Mouse (Mus musculus): ENCODE data around the gene Adap1. TPM values are rescaled to one million over a fixed set of nuclear protein-coding genes. Genes with fewer than 3 reads are reported as not detected.

The Adap1 gene
- total and polyA plus RNA-seq, 2 experiments from 2014 or later: 0.53 to 1.00 TPM

DNA sequence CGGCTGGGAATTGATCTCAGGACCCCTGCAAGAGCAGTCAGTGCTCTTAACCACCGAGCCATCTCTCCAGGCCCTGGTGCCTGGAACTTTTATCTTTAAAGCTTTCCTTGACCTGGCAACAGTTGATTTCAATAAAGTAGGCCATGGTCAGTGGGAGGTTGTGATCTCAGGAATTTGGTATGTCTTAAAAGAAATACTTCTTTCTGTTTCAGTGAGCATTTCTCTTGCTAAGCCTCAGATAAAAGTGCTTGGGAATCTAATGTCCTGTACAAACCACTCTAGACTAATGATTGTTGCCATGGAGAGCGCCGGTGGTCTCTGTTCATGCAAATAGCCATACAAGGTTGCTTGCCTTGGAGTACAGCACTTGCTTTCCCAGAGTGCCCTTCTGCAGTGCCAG, 67.6 kb downstream of the Adap1 start:
- DNase-seq (ENCODE audit: low spot score) (peak; percentile 51), ATAC-seq (ENCODE audit: insufficient read depth, low read depth) (no peak)
- WGBS: 33% methylated on average over 4 of the region's 4 CpGs
- Histone ChIP-seq H3K27ac (ENCODE audit: low read depth) (peak overlapping the region; percentile 5), H3K4me3 (ENCODE audit: low read depth, low read length) (no peak overlapping the region), H3K9ac (replicated peaks; ENCODE audit: low read depth, low read length) (no peak overlapping the region), H3K36me3 (replicated peaks; ENCODE audit: control insufficient read depth, insufficient read depth, low read length) (peaks cover 23% of the 10 kb centered on the region), H3K27me3 (ENCODE audit: control insufficient read depth, insufficient read depth, low read length) (no peaks in the 10 kb centered on the region), H3K9me3 (replicated peaks; ENCODE audit: control insufficient read depth, low read length) (no peaks in the 10 kb centered on the region), H3K4me1 (ENCODE audit: control insufficient read depth, insufficient read depth) (peaks cover 63% of the 10 kb centered on the region), H3K4me2 (ENCODE audit: low read depth, low read length) (no peak overlapping the region)
- TF ChIP-seq EP300 (IDR thresholded peaks at IDR 0.05; ENCODE audit: low read depth) (no peak), CTCF (IDR thresholded peaks at IDR 0.05; ENCODE audit: low read depth) (no peak)

DNA sequence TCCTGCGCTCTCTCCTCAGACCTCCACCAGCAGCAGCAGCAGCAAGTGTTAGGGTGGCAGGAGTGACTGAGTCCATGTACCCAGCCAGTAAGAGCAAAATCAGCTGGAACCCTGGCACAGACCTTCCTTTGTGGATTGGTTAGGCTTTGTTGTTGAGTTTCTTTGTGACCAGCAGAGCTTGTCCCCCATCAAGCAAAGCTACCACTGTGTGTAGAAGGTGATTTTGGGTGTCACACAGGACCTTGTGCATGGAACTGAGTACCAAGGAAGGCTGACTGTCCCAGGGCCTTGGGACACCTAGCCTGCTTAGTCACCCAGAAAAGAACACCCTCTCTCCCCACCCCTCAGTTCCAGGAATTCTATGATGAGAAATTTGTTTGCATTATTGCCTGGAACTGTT, 68.2 kb downstream of the Adap1 start:
- 81% methylated on average over 1 of the region's 1 CpGs for WGBS
- TF ChIP-seq EP300 (IDR thresholded peaks at IDR 0.05; ENCODE audit: low read depth) (no peak), CTCF (IDR thresholded peaks at IDR 0.05; ENCODE audit: low read depth) (no peak)
- no peaks in the 10 kb centered on the region for H3K27me3 ChIP-seq (ENCODE audit: control insufficient read depth, insufficient read depth, low read length)
- peak overlapping the region; percentile 5 for H3K27ac ChIP-seq (ENCODE audit: low read depth)
- no peak overlapping the region for H3K4me3 ChIP-seq (ENCODE audit: low read depth, low read length)
- DNase-seq (ENCODE audit: low spot score): no peak
- H3K4me1 ChIP-seq (ENCODE audit: control insufficient read depth, insufficient read depth): peaks cover 63% of the 10 kb centered on the region
- no peak overlapping the region for H3K9ac ChIP-seq (replicated peaks; ENCODE audit: low read depth, low read length)
- H3K4me2 ChIP-seq (ENCODE audit: low read depth, low read length): no peak overlapping the region
- H3K9me3 ChIP-seq (replicated peaks; ENCODE audit: control insufficient read depth, low read length): no peaks in the 10 kb centered on the region
- H3K36me3 ChIP-seq (replicated peaks; ENCODE audit: control insufficient read depth, insufficient read depth, low read length): peaks cover 18% of the 10 kb centered on the region
- ATAC-seq (ENCODE audit: insufficient read depth, low read depth): no peak

DNA sequence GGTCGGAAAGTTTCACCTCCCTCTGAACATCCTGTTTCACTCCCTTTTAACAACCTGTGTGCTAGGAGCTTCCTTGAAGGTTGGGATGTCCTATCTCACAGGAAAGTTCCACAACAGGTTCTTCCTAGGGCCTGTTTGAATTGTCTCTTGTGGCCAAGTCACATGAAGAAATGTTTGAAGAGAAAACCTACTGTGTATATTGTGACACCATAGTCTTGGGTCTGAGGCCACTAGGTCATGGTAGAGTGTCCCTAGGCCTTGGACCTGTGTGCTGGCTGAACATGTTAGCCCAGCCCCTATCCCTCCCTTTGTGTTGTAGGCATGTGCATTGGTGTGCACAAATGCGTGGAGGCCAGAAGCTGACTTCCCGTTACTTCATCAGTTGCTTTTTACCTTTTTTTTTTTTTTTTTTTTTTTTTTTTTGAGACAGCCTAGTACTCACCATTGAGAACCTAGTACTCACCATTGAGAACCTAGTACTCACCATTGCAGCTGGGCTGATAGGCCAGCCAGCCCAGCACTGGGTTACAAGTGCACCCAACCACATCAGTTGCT, 69.1 kb downstream of the Adap1 start:
- 79% methylated on average over 3 of the region's 3 CpGs for WGBS
- H3K36me3 ChIP-seq (replicated peaks; ENCODE audit: control insufficient read depth, insufficient read depth, low read length): peaks cover 9% of the 10 kb centered on the region; the same call in 1 of the 2 replicates
- no peak overlapping the region for H3K4me3 ChIP-seq (ENCODE audit: low read depth, low read length)
- H3K27ac ChIP-seq (ENCODE audit: low read depth): peak overlapping the region; percentile 74
- H3K4me1 ChIP-seq (ENCODE audit: control insufficient read depth, insufficient read depth): peaks cover 66% of the 10 kb centered on the region
- no peak overlapping the region for H3K9ac ChIP-seq (replicated peaks; ENCODE audit: low read depth, low read length)
- no peak for DNase-seq (ENCODE audit: low spot score)
- H3K4me2 ChIP-seq (ENCODE audit: low read depth, low read length): no peak overlapping the region
- TF ChIP-seq CTCF (IDR thresholded peaks at IDR 0.05; ENCODE audit: low read depth): no peak
- no peak for TF ChIP-seq EP300 (IDR thresholded peaks at IDR 0.05; ENCODE audit: low read depth)
- H3K27me3 ChIP-seq (ENCODE audit: control insufficient read depth, insufficient read depth, low read length): no peaks in the 10 kb centered on the region
- no peak for ATAC-seq (ENCODE audit: insufficient read depth, low read depth)
- H3K9me3 ChIP-seq (replicated peaks; ENCODE audit: control insufficient read depth, low read length): no peaks in the 10 kb centered on the region

DNA sequence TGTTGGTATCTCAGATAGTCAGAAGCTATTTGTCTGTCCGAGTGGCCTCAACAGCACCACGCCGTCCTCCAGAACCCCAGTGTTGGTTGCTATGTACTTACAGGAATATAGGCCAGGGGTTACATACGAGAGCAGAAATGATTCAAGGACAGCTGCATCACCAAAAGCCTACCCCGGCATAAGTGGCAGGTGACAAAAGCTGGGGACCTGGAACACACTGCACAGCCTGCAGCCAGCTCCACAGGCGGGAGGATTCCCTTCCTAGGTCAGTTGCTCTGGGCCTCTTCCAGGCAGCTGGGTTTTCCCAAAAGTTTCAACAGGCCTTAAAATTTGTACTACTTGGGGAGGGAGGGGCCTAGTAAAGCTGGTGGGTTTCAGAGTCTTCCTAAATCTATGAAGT, 69.6 kb downstream of the Adap1 start:
- WGBS: 42% methylated on average over 6 of the region's 6 CpGs
- H3K4me1 ChIP-seq (ENCODE audit: control insufficient read depth, insufficient read depth): peaks cover 66% of the 10 kb centered on the region
- 0 out of 2 replicates have a peak overlapping the region, but pooled peaks have one; percentile 7 for H3K4me2 ChIP-seq (ENCODE audit: low read depth, low read length)
- no peak overlapping the region for H3K4me3 ChIP-seq (ENCODE audit: low read depth, low read length)
- no peak for ATAC-seq (ENCODE audit: insufficient read depth, low read depth)
- peak overlapping the region; percentile 22; the same call in 1 of the 2 replicates for H3K9ac ChIP-seq (replicated peaks; ENCODE audit: low read depth, low read length)
- H3K36me3 ChIP-seq (replicated peaks; ENCODE audit: control insufficient read depth, insufficient read depth, low read length): peaks cover 4% of the 10 kb centered on the region; the same call in 1 of the 2 replicates
- peak overlapping the region; percentile 74 for H3K27ac ChIP-seq (ENCODE audit: low read depth)
- no peaks in the 10 kb centered on the region for H3K27me3 ChIP-seq (ENCODE audit: control insufficient read depth, insufficient read depth, low read length)
- peak; percentile 22 for DNase-seq (ENCODE audit: low spot score)
- TF ChIP-seq EP300 (IDR thresholded peaks at IDR 0.05; ENCODE audit: low read depth) (no peak), CTCF (IDR thresholded peaks at IDR 0.05; ENCODE audit: low read depth) (no peak)
- no peaks in the 10 kb centered on the region for H3K9me3 ChIP-seq (replicated peaks; ENCODE audit: control insufficient read depth, low read length)

DNA sequence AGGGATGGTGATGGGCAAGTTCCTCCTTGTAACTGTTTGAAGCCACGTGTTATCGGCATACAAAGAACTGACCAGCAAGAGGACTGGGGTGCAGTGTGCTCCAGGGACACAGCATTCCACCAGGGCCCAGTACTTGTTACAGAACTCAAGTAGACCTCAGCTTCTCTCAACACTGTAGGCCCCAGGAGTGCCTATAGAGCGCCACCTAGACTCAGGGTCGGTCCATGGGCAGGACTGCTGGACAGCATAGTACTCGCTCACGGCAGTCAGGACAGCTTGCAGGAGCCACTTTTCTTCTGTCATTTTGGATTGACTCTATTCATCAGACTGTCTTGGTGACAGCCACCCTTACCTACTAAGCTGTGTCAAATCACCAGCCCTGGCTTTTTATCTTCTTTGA, 70.5 kb downstream of the Adap1 start:
- 0 out of 2 replicates have a peak overlapping the region, but pooled peaks have one; percentile 22 for H3K9ac ChIP-seq (replicated peaks; ENCODE audit: low read depth, low read length)
- H3K27ac ChIP-seq (ENCODE audit: low read depth): peak overlapping the region; percentile 74
- DNase-seq (ENCODE audit: low spot score) (no peak), ATAC-seq (ENCODE audit: insufficient read depth, low read depth) (no peak)
- no peak overlapping the region for H3K4me2 ChIP-seq (ENCODE audit: low read depth, low read length)
- peaks cover 62% of the 10 kb centered on the region for H3K4me1 ChIP-seq (ENCODE audit: control insufficient read depth, insufficient read depth)
- H3K4me3 ChIP-seq (ENCODE audit: low read depth, low read length): no peak overlapping the region
- 74% methylated on average over 6 of the region's 6 CpGs for whole genome bisulfite sequencing
- no peaks in the 10 kb centered on the region for H3K27me3 ChIP-seq (ENCODE audit: control insufficient read depth, insufficient read depth, low read length)
- no peaks in the 10 kb centered on the region for H3K9me3 ChIP-seq (replicated peaks; ENCODE audit: control insufficient read depth, low read length)
- TF ChIP-seq CTCF (IDR thresholded peaks at IDR 0.05; ENCODE audit: low read depth) (no peak), EP300 (IDR thresholded peaks at IDR 0.05; ENCODE audit: low read depth) (no peak)
- H3K36me3 ChIP-seq (replicated peaks; ENCODE audit: control insufficient read depth, insufficient read depth, low read length): peaks cover 10% of the 10 kb centered on the region

DNA sequence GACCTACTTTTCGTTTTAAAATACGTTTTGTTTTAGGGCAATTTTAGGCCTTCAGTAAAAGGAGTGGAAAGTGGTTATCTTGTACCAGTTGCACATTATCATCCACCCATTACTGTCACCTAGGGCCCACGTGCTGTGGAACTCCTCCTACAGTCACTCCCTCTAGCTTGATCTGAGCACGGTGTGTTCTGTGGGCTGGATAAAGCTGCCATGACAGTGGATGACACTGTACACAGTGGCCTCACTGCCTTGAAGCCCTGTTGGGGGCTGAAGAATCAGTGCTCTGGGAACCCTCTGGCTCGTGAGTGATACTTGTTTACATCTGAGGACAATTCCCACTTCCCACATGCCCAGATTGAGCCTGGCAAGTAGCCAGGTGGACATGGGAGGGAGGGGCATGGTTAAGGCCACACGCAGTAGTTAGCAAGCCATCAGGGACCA, 72.1 kb downstream of the Adap1 start:
- WGBS: 1% methylated on average over 6 of the region's 6 CpGs
- ATAC-seq (ENCODE audit: insufficient read depth, low read depth): no peak
- Histone ChIP-seq H3K27ac (ENCODE audit: low read depth) (peak overlapping the region; percentile 91), H3K9me3 (replicated peaks; ENCODE audit: control insufficient read depth, low read length) (no peaks in the 10 kb centered on the region), H3K36me3 (replicated peaks; ENCODE audit: control insufficient read depth, insufficient read depth, low read length) (peaks cover 20% of the 10 kb centered on the region), H3K4me3 (ENCODE audit: low read depth, low read length) (peak overlapping the region; percentile 71), H3K4me1 (ENCODE audit: control insufficient read depth, insufficient read depth) (peaks cover 50% of the 10 kb centered on the region), H3K4me2 (ENCODE audit: low read depth, low read length) (peak overlapping the region; percentile 73), H3K27me3 (ENCODE audit: control insufficient read depth, insufficient read depth, low read length) (no peaks in the 10 kb centered on the region), H3K9ac (replicated peaks; ENCODE audit: low read depth, low read length) (peak overlapping the region; percentile 61)
- peak; percentile 45 for DNase-seq (ENCODE audit: low spot score)
- TF ChIP-seq CTCF (IDR thresholded peaks at IDR 0.05; ENCODE audit: low read depth) (no peak), EP300 (IDR thresholded peaks at IDR 0.05; ENCODE audit: low read depth) (no peak)
